Mouse (Mus musculus): ENCODE results near the gene Esp38. TPM values are rescaled to one million over a fixed set of nuclear protein-coding genes. Genes with fewer than 3 reads are reported as not detected.

Esp38 gene
- polyA plus RNA-seq (2015; fragmentation: Nextera tagmentation; extraction: Ambion mirVana) = not detected in 2 replicates

DNA sequence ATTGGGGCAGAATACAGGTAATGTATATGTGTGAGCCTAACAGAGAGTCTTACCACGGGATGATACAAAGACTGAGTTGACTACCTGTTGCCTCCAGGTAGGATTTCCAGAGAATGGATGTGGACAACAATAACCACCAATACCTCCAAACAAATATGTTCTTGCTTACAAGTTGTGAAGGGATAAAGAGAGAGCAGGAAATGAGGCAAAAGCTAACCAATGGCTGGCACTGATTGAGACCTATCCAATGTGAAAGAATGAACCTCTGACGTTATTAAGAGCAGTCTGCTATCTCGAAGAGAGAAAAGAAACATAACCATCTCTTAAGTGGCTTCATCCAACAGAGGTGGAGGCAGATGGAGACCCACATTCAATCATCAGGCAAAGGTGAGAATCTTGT, at the start of gene Esp38:
Esp38 (plus strand) TSS at position 301 of the 400 bp plus-strand sequence.

Other genes with a start within 250 kb of the Esp38 start
- not detected in 2 replicates for gene AC192777.2, start 144.9 kb downstream of the Esp38 start, polyA plus RNA-seq (2015; fragmentation: Nextera tagmentation; extraction: Ambion mirVana)